Mouse (Mus musculus) embryo, embryonic 11.5 days (tissue): ENCODE results near the gene Klhl33.

Experiments used
- DNase-seq: peaks from one replicate; pipeline ENCODE4 v3.0.0-alpha.2; 2012; ENCODE audit warnings: low read depth, low spot score

The Klhl33 gene

GRCm38 (mm10) chr14:50855788-50856187 lies 41.5 kb downstream of the Klhl33 start:
- DNase-seq, result no peak
